Mouse (Mus musculus) forelimb bud, embryonic 11.5 days (tissue): Measurements from ENCODE around the gene Lrrfip2.

Source experiments
- DNase-seq: peaks from one replicate; pipeline ENCODE4 v3.0.0-alpha.2; 2012; ENCODE audit warnings: low read depth, low spot score

The Lrrfip2 gene

GRCm38 (mm10) chr9:111118252-111118890 is 979 bp downstream of the Lrrfip2 start:
- DNase-seq = peak; percentile 25

GRCm38 (mm10) chr9:111118891-111119441 is 1.6 kb downstream of the Lrrfip2 start:
- peak; percentile 13 for DNase-seq

- no peak for DNase-seq
Measured at GRCm38 (mm10) chr9:111122446-111122845, 5.1 kb downstream of the Lrrfip2 start.

- DNase-seq = no peak
Measured at GRCm38 (mm10) chr9:111123336-111123735, 5.9 kb downstream of the Lrrfip2 start.

GRCm38 (mm10) chr9:111124440-111124839 is 7.0 kb downstream of the Lrrfip2 start:
- DNase-seq = no peak

- DNase-seq = no peak
Measured at GRCm38 (mm10) chr9:111126735-111127134, 9.3 kb downstream of the Lrrfip2 start.

GRCm38 (mm10) chr9:111127749-111128148 is 10.4 kb downstream of the Lrrfip2 start:
- DNase-seq = no peak

- no peak for DNase-seq
Measured at GRCm38 (mm10) chr9:111130126-111130525, 12.7 kb downstream of the Lrrfip2 start.

GRCm38 (mm10) chr9:111138161-111138560 is 20.8 kb downstream of the Lrrfip2 start:
- DNase-seq = no peak

GRCm38 (mm10) chr9:111142721-111143120 is 25.3 kb downstream of the Lrrfip2 start:
- no peak for DNase-seq

GRCm38 (mm10) chr9:111143387-111143786 is 26.0 kb downstream of the Lrrfip2 start:
- no peak for DNase-seq

GRCm38 (mm10) chr9:111144711-111145110 is 27.3 kb downstream of the Lrrfip2 start:
- DNase-seq = no peak

GRCm38 (mm10) chr9:111145497-111146190 is 28.3 kb downstream of the Lrrfip2 start:
- no peak for DNase-seq

GRCm38 (mm10) chr9:111146216-111146798 is 28.9 kb downstream of the Lrrfip2 start:
- DNase-seq = no peak

GRCm38 (mm10) chr9:111148006-111148405 is 30.6 kb downstream of the Lrrfip2 start:
- DNase-seq = peak; percentile 8

- peak; percentile 44 for DNase-seq
Measured at GRCm38 (mm10) chr9:111148414-111148813, 31.0 kb downstream of the Lrrfip2 start.

- DNase-seq = peak; percentile 38
Measured at GRCm38 (mm10) chr9:111149188-111149945, 32.0 kb downstream of the Lrrfip2 start.

- DNase-seq = no peak
Measured at GRCm38 (mm10) chr9:111152314-111152897, 35.0 kb downstream of the Lrrfip2 start.

- DNase-seq = no peak
Measured at GRCm38 (mm10) chr9:111153026-111153425, 35.6 kb downstream of the Lrrfip2 start.

- no peak for DNase-seq
Measured at GRCm38 (mm10) chr9:111155764-111156458, 38.5 kb downstream of the Lrrfip2 start.

GRCm38 (mm10) chr9:111159562-111159961 is 42.2 kb downstream of the Lrrfip2 start:
- no peak for DNase-seq
